Mouse (Mus musculus) lung, adult 2 months (tissue): Measurements from ENCODE around the gene Ecel1. TPM values are rescaled to one million over a fixed set of nuclear protein-coding genes. Genes with fewer than 3 reads are reported as not detected.

ENCODE experiments used
- DNase-seq: peaks from one replicate; pipeline ENCODE4 v3.0.0; 2022
- H3K4me1 ChIP-seq: fragments of 200-500 bp; 2 replicates; pipeline ENCODE4 v1.6.1; 2011; ENCODE audit warnings: low read length; ENCODE audit not compliant: control insufficient read depth, insufficient read depth
- H3K4me3 ChIP-seq: fragments of 200-500 bp; replicated peaks from 2 replicates; pipeline ENCODE3; 2011; ENCODE audit warnings: low read depth, mild to moderate bottlenecking, control low read depth, low read length; ENCODE audit errors: extremely low read depth
- CTCF ChIP-seq: fragments of 200-500 bp; IDR thresholded peaks from 2 replicates; pipeline ENCODE4 v1.5.1; 2011; ENCODE audit warnings: mild to moderate bottlenecking, low read length, control low read depth; ENCODE audit not compliant: insufficient read depth
- POLR2A ChIP-seq: fragments of 200-500 bp; IDR thresholded peaks from 2 replicates; pipeline ENCODE4 v1.6.1; 2011; ENCODE audit warnings: low read depth, mild to moderate bottlenecking, control low read depth, low read length, borderline replicate concordance; ENCODE audit errors: extremely low read depth
- WGBS: fragments of 180-500 bp; shearing (Covaris S2); methylation state at CpG from one replicate; pipeline ENCODE4 v1.1.7; 2018; 5-methylcytosine and 5-hydroxymethylcytosine counted together
- polyA plus RNA-seq: library from polyadenylated mRNA; depleted of rRNA; stranded (reverse); fragments of >200 nt; gene quantifications from 2 replicates; pipeline ENCODE4 v1.2.3, GENCODE M21; 2012; rRNA removed

Gene Ecel1
- polyA plus RNA-seq, 1 experiment = not detected

GRCm38 (mm10) chr1:87108564-87108963, 47.8 kb downstream of the Ecel1 start:
- no peak for DNase-seq
- Histone ChIP-seq H3K4me1 (no peaks in the 10 kb centered on the region), H3K4me3 (no peak overlapping the region)
- TF ChIP-seq POLR2A = no peak
- TF ChIP-seq CTCF = no peak
- 83% methylated on average over 4 of the region's 4 CpGs for WGBS

GRCm38 (mm10) chr1:87106536-87106935, 49.8 kb downstream of the Ecel1 start:
- Histone ChIP-seq H3K4me1 (no peaks in the 10 kb centered on the region), H3K4me3 (no peak overlapping the region)
- DNase-seq = no peak
- TF ChIP-seq POLR2A (no peak), CTCF (no peak)
- 64% methylated on average over 8 of the region's 8 CpGs for WGBS

- no peak overlapping the region for H3K4me3 ChIP-seq
- TF ChIP-seq CTCF (no peak), POLR2A (no peak)
- no peak for DNase-seq
- no peaks in the 10 kb centered on the region for H3K4me1 ChIP-seq
- WGBS = 85% methylated on average over 1 of the region's 1 CpGs
Observed at GRCm38 (mm10) chr1:87103936-87104335, 52.4 kb downstream of the Ecel1 start.

- peaks cover 2% of the 10 kb centered on the region; the same call in 1 of the 2 replicates for H3K4me1 ChIP-seq
- 77% methylated on average over 3 of the region's 3 CpGs for WGBS
- H3K4me3 ChIP-seq = no peak overlapping the region
- TF ChIP-seq POLR2A (no peak), CTCF (no peak)
- no peak for DNase-seq
Observed at GRCm38 (mm10) chr1:87102114-87102513, 54.2 kb downstream of the Ecel1 start.

GRCm38 (mm10) chr1:87101411-87101810, 54.9 kb downstream of the Ecel1 start, which contains the start of gene Alpi:
Gene Alpi, minus strand, starts transcription at chr1:87101606.
- no peak within 1 kb of the TSS for H3K4me3 ChIP-seq
- H3K4me1 ChIP-seq = peaks cover 2% of the 10 kb centered on the region; the same call in 1 of the 2 replicates
- TF ChIP-seq POLR2A = no peak
- no peak for TF ChIP-seq CTCF
- WGBS = 94% methylated on average over 1 of the region's 1 CpGs
- no peak for DNase-seq

GRCm38 (mm10) chr1:87098358-87098975, 57.9 kb downstream of the Ecel1 start:
- TF ChIP-seq POLR2A = no peak
- TF ChIP-seq CTCF = peak; percentile 25; the same call in 1 of the 2 replicates
- WGBS = 14% methylated on average over 30 of the region's 30 CpGs
- DNase-seq = peak; percentile 51
- Histone ChIP-seq H3K4me1 (peaks cover 2% of the 10 kb centered on the region; the same call in 1 of the 2 replicates), H3K4me3 (no peak overlapping the region)

Other genes with a start within 250 kb of the Ecel1 start
- 0.07 TPM in 1 of 2 replicates, not detected in the other for gene Alppl2, start 66.6 kb downstream of the Ecel1 start, polyA plus RNA-seq
- 0.42 TPM in 1 of 2 replicates, not detected in the other for gene Alpi, start 54.9 kb downstream of the Ecel1 start, polyA plus RNA-seq
- 0.06 TPM in 1 of 2 replicates, not detected in the other for gene Akp3, start 31.5 kb downstream of the Ecel1 start, polyA plus RNA-seq
- not detected in 2 replicates for gene Prss56, start 26.8 kb upstream of the Ecel1 start, polyA plus RNA-seq
- gene Chrnd, start 34.1 kb upstream of the Ecel1 start, polyA plus RNA-seq = 0.56 TPM in 1 of 2 replicates, not detected in the other
- gene Chrng, start 48.1 kb upstream of the Ecel1 start, polyA plus RNA-seq = 0.24 TPM in 1 of 2 replicates, not detected in the other
- 17.2 and 26.6 TPM in 2 replicates for gene Eif4e2, start 57.4 kb upstream of the Ecel1 start, polyA plus RNA-seq
- gene Efhd1, start 107.8 kb upstream of the Ecel1 start, polyA plus RNA-seq = 1.7 and 3.0 TPM in 2 replicates
- gene Gigyf2, start 170.5 kb upstream of the Ecel1 start, polyA plus RNA-seq = 20.2 and 30.4 TPM in 2 replicates
- gene Kcnj13, start 238.2 kb upstream of the Ecel1 start, polyA plus RNA-seq = 8.7 and 14.2 TPM in 2 replicates